Mouse (Mus musculus) myocyte (in vitro differentiated cells): ENCODE results near the gene Nsun5. TPM values are rescaled to one million over a fixed set of nuclear protein-coding genes. Genes with fewer than 3 reads are reported as not detected.
A peak's percentile ranks its signal among the peaks of the same experiment; 100 is the strongest.
"Not testable (repeated sequence)": the region's sequence is repeated elsewhere in the genome, so short reads cannot be mapped to it uniquely, and the experiment has no call there.

ENCODE experiments used
- H3K27me3 ChIP-seq: one replicate; pipeline ENCODE4 v1.6.1; 2011; ENCODE audit not compliant: control insufficient read depth, insufficient read depth, insufficient read length
- H3K36me3 ChIP-seq: one replicate; pipeline ENCODE4 v1.6.1; 2011; ENCODE audit not compliant: control insufficient read depth, insufficient read depth
- H3K4me2 ChIP-seq: one replicate; pipeline ENCODE4 v1.6.1; 2011; ENCODE audit warnings: low read depth, control low read depth
- H3K4me3 ChIP-seq: one replicate; pipeline ENCODE4 v1.5.1; 2011; ENCODE audit warnings: mild to moderate bottlenecking, control low read depth, moderate library complexity
- H3K79me2 ChIP-seq: one replicate; pipeline ENCODE4 v1.6.1; 2011; ENCODE audit not compliant: control insufficient read depth, insufficient read depth
- H3ac ChIP-seq: one replicate; pipeline ENCODE4 v1.6.1; 2011; ENCODE audit not compliant: control insufficient read depth, insufficient read length
- CEBPB ChIP-seq: IDR thresholded peaks from 2 replicates; pipeline ENCODE4 v1.6.1; 2011; ENCODE audit warnings: mild to moderate bottlenecking, moderate library complexity; ENCODE audit not compliant: poor library complexity, insufficient read depth, severe bottlenecking
- E2F4 ChIP-seq: IDR thresholded peaks from one replicate; pipeline ENCODE4 v1.6.1; 2011; ENCODE audit warnings: mild to moderate bottlenecking, control low read depth, moderate library complexity; ENCODE audit not compliant: insufficient read depth
- MAX ChIP-seq: IDR thresholded peaks from one replicate; pipeline ENCODE4 v1.6.1; 2011; ENCODE audit warnings: low read depth, mild to moderate bottlenecking, control low read depth
- MYOD1 ChIP-seq, 3 experiments: IDR thresholded peaks; one replicate each; pipeline ENCODE4 v1.6.1; 2011; ENCODE audit warnings: control low read depth in 2 of 3, low read depth in 2 of 3, mild to moderate bottlenecking in 2 of 3, moderate library complexity in 1 of 3; ENCODE audit not compliant: insufficient read length in 2 of 3, control insufficient read depth in 1 of 3
- MYOG ChIP-seq, 3 experiments: IDR thresholded peaks; one replicate each; pipeline ENCODE4 v1.6.1; 2011; ENCODE audit warnings: control low read depth in 2 of 3, low read depth in 2 of 3, mild to moderate bottlenecking in 2 of 3; ENCODE audit not compliant: insufficient read length in 2 of 3, control insufficient read depth in 1 of 3, insufficient read depth in 1 of 3
- POLR2A ChIP-seq: IDR thresholded peaks from one replicate; pipeline ENCODE4 v1.6.1; 2011; ENCODE audit warnings: low read depth, mild to moderate bottlenecking, control low read depth, moderate library complexity; ENCODE audit not compliant: insufficient read length
- POLR2AphosphoS2 ChIP-seq: IDR thresholded peaks from one replicate; pipeline ENCODE4 v1.6.1; 2011; ENCODE audit warnings: low read depth, control low read depth; ENCODE audit not compliant: insufficient read length
- REST ChIP-seq: IDR thresholded peaks from one replicate; pipeline ENCODE4 v1.6.1; 2011; ENCODE audit warnings: mild to moderate bottlenecking, control low read depth, moderate library complexity; ENCODE audit not compliant: insufficient read depth, insufficient read length
- SRF ChIP-seq: IDR thresholded peaks from one replicate; pipeline ENCODE4 v1.6.1; 2011; ENCODE audit warnings: low read depth; ENCODE audit not compliant: control insufficient read depth, insufficient read length
- TCF12 ChIP-seq: IDR thresholded peaks from one replicate; pipeline ENCODE4 v1.6.1; 2011; ENCODE audit warnings: mild to moderate bottlenecking, control low read depth; ENCODE audit not compliant: poor library complexity, insufficient read depth, severe bottlenecking
- TCF3 ChIP-seq: IDR thresholded peaks from one replicate; pipeline ENCODE4 v1.6.1; 2011; ENCODE audit warnings: low read depth, control low read depth; ENCODE audit not compliant: insufficient read length
- USF1 ChIP-seq: IDR thresholded peaks from one replicate; pipeline ENCODE4 v1.6.1; 2011; ENCODE audit warnings: low read depth, mild to moderate bottlenecking, control low read depth, moderate library complexity
- polyA plus RNA-seq: library from polyadenylated mRNA; unstranded; fragments of >200 nt; fragmentation: generic; extraction: Trizol; gene quantifications from one replicate; pipeline ENCODE4 v1.2.1, GENCODE M21; 2012; ENCODE audit warnings: missing spikeins

The Nsun5 gene
- polyA plus RNA-seq, 1 experiment, result 22.7 TPM

- H3K27me3 ChIP-seq, result peaks cover 4% of the 10 kb centered on the region
- no peak for TF ChIP-seq MAX
- TF ChIP-seq TCF3, result no peak
- TF ChIP-seq E2F4, result no peak
- TF ChIP-seq POLR2AphosphoS2, result no peak
- no peak for TF ChIP-seq MYOG (IDR thresholded peaks at IDR 0.05; ENCODE audit: control insufficient read depth in 1 of 3, insufficient read depth in 1 of 3, insufficient read length in 2 of 3, low read depth in 2 of 3)
- TF ChIP-seq SRF, result no peak
- TF ChIP-seq MYOD1 (IDR thresholded peaks at IDR 0.05; ENCODE audit: control insufficient read depth in 1 of 3, insufficient read length in 2 of 3, low read depth in 2 of 3), result no peak
- no peak for TF ChIP-seq TCF12
- TF ChIP-seq POLR2A, result no peak
- no peak for TF ChIP-seq REST
- TF ChIP-seq USF1, result no peak
- no peaks in the 10 kb centered on the region for H3K36me3 ChIP-seq
- no peak overlapping the region for H3ac ChIP-seq
- H3K79me2 ChIP-seq, result no peaks in the 10 kb centered on the region
- no peak overlapping the region for H3K4me2 ChIP-seq
- H3K4me3 ChIP-seq, result no peak overlapping the region
Measured at GRCm38 (mm10) chr5:135363540-135363939, 6.2 kb upstream of the Nsun5 start.

- no peak overlapping the region for H3K4me2 ChIP-seq
- no peak overlapping the region for H3K4me3 ChIP-seq
- no peak overlapping the region for H3ac ChIP-seq
- H3K36me3 ChIP-seq, result no peaks in the 10 kb centered on the region
- H3K27me3 ChIP-seq, result no peaks in the 10 kb centered on the region
- peaks cover 15% of the 10 kb centered on the region for H3K79me2 ChIP-seq
- TF ChIP-seq E2F4, result no peak
- TF ChIP-seq REST, result no peak
- no peak for TF ChIP-seq MYOG (IDR thresholded peaks at IDR 0.05; ENCODE audit: control insufficient read depth in 1 of 3, insufficient read depth in 1 of 3, insufficient read length in 2 of 3, low read depth in 2 of 3)
- TF ChIP-seq MYOD1 (IDR thresholded peaks at IDR 0.05; ENCODE audit: control insufficient read depth in 1 of 3, insufficient read length in 2 of 3, low read depth in 2 of 3), result no peak
- no peak for TF ChIP-seq POLR2A
- no peak for TF ChIP-seq USF1
- TF ChIP-seq SRF, result no peak
- no peak for TF ChIP-seq MAX
- TF ChIP-seq POLR2AphosphoS2, result no peak
- no peak for TF ChIP-seq CEBPB
- no peak for TF ChIP-seq TCF3
- no peak for TF ChIP-seq TCF12
Measured at GRCm38 (mm10) chr5:135367841-135368240, 1.9 kb upstream of the Nsun5 start.

- no peak overlapping the region for H3ac ChIP-seq
- H3K4me3 ChIP-seq, result peak overlapping the region; percentile 83
- peaks cover 1% of the 10 kb centered on the region for H3K36me3 ChIP-seq
- TF ChIP-seq E2F4 (no peak), REST (no peak)
- peaks cover 15% of the 10 kb centered on the region for H3K79me2 ChIP-seq
- H3K27me3 ChIP-seq, result no peaks in the 10 kb centered on the region
- no peak overlapping the region for H3K4me2 ChIP-seq
Measured at GRCm38 (mm10) chr5:135368312-135368711, 1.4 kb upstream of the Nsun5 start.

- H3K4me3 ChIP-seq, result peak overlapping the region; percentile 83
- peaks cover 15% of the 10 kb centered on the region for H3K79me2 ChIP-seq
- H3K4me2 ChIP-seq, result peak overlapping the region; percentile 86
- H3ac ChIP-seq, result peak overlapping the region; percentile 69
- H3K36me3 ChIP-seq, H3K27me3 ChIP-seq: not testable (repeated sequence)
Measured at GRCm38 (mm10) chr5:135369196-135369595, 557 bp upstream of the Nsun5 start.

GRCm38 (mm10) chr5:135371195-135371594, 1.4 kb downstream of the Nsun5 start:
- peak overlapping the region; percentile 83 for H3K4me3 ChIP-seq
- no peak for TF ChIP-seq MYOG (IDR thresholded peaks at IDR 0.05; ENCODE audit: control insufficient read depth in 1 of 3, insufficient read depth in 1 of 3, insufficient read length in 2 of 3, low read depth in 2 of 3)
- no peak overlapping the region for H3K4me2 ChIP-seq
- peaks cover 15% of the 10 kb centered on the region for H3K79me2 ChIP-seq
- H3K27me3 ChIP-seq, result no peaks in the 10 kb centered on the region
- peaks cover 15% of the 10 kb centered on the region for H3K36me3 ChIP-seq
- no peak overlapping the region for H3ac ChIP-seq

GRCm38 (mm10) chr5:135373601-135374000, 3.8 kb downstream of the Nsun5 start:
- TF ChIP-seq USF1, result no peak
- no peak for TF ChIP-seq TCF3
- no peak for TF ChIP-seq MYOG (IDR thresholded peaks at IDR 0.05; ENCODE audit: control insufficient read depth in 1 of 3, insufficient read depth in 1 of 3, insufficient read length in 2 of 3, low read depth in 2 of 3)
- no peak for TF ChIP-seq POLR2AphosphoS2
- TF ChIP-seq TCF12, result no peak
- no peak for TF ChIP-seq REST
- no peak for TF ChIP-seq SRF
- TF ChIP-seq MAX, result no peak
- TF ChIP-seq E2F4, result no peak
- H3K79me2 ChIP-seq, result peaks cover 15% of the 10 kb centered on the region
- H3ac ChIP-seq, result no peak overlapping the region
- H3K36me3 ChIP-seq, result peaks cover 24% of the 10 kb centered on the region
- no peak overlapping the region for H3K4me3 ChIP-seq
- H3K27me3 ChIP-seq, result no peaks in the 10 kb centered on the region
- no peak overlapping the region for H3K4me2 ChIP-seq
